Mouse (Mus musculus) A20 (cell line): ENCODE measurements at regions not wholly inside any gene's neighbourhood (a gene's known extent, or its start where the extent isn't known, plus 50 kb on each side); places are given as distances from the start of the nearest gene placed in this dataset.
"Not testable (repeated sequence)": the region's sequence is repeated elsewhere in the genome, so short reads cannot be mapped to it uniquely, and the experiment has no call there.

ENCODE experiments used
- DNase-seq: peaks from one replicate; pipeline ENCODE4 v3.0.0-alpha.2; 2011; ENCODE audit warnings: low read depth, low spot score

DNA sequence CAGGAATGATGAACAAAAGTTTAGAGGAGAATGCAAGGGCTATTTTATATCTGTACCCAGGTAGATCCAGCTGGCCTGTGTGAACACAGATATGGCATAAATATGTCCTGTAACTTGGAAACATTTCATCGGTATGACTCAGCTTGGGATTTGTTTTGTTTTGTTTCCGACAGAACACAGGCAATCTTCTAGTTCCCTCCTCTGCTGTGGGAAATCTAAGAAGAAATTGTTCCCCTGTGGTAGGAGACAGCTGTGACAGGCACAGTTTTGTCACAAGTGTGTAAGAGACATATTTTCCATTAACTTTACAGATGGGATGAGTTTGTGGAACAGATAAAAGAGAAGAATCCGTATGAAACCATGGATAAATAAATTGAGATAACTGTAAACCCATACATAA, 687.0 kb downstream of the Tpm3-rs7 start:
- no peak for DNase-seq

DNA sequence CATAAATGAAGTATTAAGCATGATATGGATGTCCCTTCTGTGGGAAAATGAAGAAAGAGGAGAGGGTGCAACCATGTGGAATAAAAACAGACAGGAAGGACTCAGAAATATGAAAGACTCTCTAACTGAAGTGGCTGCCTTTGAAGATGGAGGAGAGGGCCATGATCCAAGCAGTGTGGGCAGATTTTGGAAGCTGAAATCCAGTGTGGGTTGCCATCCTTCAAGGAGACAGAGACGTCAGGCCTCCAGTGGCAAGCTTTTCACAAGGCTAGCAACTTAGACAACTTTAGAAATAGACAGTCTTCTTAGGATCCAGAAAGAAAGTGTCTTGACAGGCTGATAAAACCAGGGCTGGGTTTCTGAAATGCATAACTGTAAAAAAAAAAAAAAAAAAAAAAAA, 688.0 kb downstream of the Tpm3-rs7 start:
- DNase-seq, result no peak

DNA sequence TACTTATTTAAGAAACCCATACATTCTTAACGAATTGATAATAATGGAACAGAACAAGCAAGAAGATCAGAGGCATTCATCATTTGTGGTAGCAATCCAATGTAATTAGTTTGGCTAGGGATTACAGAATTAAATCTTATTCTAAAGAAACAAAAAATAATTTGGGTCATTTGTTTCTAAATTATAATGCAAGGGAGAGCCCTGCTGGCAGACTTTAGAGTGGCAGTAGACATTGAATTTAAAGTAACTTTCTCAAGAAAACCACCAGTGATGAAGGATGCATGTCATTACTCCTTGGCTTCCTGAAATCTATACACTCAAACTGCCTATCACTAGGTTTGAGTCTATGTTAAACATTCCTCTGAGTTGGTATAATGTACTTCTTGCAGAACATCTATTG, 722.7 kb downstream of the Tpm3-rs7 start:
- DNase-seq, result no peak

DNA sequence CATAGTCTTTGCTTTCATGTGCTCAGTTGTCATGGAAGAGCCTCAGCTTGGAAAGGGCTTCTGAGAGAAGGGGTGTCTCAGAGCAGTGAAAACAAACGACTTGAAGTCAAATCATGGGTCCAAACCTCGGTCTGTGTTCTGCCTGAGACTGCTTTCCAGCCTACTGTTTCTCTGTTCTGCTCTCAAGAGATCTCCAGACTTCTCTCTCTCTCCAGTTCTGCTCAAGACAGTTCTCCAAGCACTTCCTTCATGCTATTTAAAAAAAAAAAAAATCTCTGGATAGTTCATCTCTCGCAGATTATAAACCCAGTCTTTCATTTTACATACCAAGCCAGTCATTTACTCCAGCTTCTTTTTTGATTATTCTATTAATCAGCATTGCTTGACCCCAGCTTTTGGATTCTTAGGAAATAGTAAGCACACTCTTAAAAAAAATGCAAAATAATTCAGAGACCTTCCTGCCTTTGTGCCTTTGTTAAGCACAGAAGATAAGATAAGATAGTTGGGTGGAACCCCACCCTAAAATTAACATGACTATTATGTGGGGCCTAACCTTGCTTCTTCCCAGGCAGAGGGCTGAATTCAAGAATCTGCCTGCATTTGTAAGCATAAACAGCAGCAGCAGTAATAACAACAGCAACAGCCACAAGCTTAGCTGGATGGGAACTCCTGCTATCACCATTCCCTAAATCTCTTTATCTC, 724.4 kb downstream of the Tpm3-rs7 start:
- DNase-seq, result no peak

DNA sequence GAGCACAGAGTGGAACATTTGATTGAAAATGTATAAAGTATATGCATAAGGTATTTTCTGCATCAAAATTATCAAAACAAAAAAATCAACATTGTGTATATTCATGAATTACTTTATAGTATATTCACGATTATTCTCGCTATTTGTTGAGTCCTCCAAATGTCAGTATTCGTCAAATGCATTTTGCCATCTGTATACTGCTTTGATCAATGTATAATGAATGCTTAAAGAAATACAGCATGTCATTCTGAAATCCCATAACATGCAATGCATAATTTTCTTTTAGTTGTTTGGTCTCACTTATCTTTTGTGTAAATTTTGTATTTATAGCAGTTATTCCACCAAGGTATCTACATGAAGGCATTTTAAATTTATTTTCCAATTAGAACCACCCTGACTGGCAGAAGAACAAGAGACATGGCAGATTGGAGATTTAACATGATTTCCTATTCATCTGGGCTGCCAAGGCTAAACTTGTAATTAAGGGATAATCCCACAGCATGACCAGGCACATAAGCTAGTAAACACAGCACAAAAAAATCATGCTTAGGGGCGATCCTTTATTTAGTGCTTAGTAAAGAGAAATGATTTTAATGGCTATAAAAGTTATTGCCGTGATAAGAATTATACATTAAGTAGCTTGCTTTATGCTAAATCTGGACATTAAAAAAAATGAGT, 739.3 kb downstream of the Tpm3-rs7 start:
- DNase-seq, result no peak

DNA sequence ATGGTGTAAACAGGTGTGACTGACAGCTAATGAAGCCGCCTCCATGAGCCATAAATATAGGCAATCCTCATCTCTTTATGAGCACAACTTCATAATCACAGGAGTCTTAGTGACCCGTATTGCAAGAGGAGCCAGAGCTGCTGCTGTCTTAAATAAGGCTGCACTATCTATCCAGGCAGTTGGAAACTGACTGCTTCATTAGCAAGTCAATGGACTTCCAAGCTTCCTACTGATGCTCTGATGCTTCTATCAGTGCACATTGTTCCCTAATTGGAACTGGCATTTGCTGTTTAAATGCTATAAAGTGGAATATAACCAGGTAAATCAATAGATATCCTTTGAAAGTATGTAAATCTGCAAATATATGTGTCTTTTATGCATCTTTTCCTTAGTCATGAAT, 746.9 kb downstream of the Tpm3-rs7 start:
- DNase-seq, result no peak

DNA sequence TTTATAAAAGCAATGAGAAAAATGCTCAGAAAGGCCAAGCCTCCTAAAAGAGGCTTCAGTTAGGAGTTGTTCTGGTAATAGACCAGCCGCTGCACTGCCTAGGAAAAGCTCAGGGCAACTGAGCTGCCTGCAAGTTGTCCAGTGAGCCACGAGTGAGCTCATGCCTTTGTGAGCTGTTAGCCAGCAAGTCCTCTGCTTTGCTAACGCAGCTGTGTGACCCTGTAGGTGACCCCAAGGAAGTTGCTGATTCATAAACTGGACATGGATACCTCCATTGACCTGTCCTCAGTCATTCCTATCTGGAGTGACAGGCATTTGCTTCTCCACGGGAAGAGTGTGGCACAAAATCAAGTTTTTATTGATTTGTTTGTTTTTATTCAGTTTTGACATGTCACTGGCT, 748.2 kb downstream of the Tpm3-rs7 start:
- DNase-seq, result no peak

DNA sequence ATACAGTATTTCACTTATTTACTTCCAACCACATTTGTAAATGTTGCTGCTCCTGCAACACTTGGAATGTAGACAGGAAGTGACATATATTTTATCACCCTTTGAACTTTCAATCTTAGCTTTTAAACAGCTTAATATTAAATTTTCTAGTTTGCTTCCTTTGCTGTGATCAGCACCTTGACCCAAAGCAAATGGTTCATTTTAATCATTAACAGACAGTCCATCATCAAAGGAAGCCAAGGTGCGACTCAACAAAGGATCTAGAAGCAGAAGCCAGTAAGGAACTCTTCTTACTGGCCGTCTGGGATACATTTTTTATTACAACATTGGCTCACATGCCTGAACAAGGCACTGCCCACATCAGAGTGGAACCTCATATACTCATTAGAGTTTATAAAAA, 758.8 kb downstream of the Tpm3-rs7 start:
- no peak for DNase-seq

DNA sequence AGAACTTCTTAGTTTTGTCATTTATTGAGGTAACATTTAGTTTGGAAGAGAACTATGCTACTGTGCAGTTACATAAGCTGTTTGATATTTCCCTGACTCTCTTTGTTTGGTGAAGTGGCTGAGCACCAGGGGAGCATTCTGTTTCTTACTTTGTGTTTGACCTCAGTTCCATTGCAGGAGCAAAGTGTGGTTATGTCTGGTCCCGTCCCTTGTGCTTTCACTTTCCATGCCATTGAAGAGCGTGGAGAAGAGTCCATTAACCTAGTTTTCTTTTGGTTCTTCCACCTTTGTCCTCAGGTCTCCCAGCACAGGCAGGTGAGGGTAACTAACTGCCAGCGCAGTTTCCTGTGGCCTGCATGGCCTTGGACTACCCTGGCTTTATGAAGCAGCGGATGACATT, 759.6 kb downstream of the Tpm3-rs7 start:
- peak; percentile 4 for DNase-seq

DNA sequence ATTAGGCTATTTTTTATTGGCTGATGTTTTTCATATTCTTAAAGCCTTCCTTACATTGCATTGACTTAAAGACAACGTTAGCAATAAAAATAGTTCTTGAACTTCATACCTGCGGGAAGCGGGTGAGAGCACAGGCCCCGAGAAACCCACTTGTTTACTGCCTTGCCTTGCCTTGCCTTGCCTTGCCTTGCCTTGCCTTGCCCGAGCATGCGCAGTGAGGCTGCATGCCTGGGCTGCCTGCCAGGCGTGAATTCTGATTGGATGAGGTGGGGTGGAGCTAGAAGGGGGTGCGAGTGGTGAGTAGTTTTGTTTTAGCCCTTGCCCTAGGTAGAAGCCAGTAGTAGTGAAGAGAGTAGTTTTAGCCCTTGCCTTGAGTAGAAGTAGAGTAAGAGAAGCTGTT, 792.4 kb downstream of the Tpm3-rs7 start:
- DNase-seq, result no peak

DNA sequence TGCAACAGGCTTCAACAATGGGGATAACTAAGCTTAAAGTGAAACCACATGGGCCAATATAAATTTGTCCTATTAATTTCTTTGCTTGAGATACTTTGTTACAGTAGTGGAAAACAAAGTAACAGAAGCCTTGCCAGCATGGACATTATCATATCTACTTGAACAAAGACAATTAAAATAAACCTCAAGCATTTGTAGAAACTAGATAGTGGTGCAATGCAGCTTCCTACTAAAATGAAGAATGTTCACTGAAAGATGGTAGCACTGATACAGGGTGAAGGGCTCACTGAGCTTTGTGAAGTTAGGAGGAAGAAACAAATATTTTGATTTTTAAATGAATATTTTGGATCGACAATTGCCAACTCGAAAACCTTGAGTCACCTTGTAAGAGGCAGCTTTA, 814.1 kb downstream of the Tpm3-rs7 start:
- no peak for DNase-seq

DNA sequence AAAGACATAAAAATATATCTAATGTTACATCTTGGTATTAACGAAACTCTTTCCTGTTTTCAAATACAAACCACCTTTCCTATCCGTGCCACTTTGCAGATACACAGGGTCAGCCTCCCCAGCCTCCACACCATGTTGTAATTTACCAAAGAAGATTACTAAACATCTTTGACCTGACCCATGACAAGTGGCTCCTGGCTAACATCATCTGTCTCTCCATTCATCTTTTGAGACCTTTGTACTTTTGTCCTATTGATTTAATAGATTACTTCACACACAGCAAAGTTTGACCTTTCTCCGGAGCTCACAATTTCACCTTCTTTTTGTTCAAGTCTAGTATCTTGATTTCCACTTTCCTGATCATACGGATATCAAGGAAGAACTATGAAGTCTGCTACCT, 851.6 kb downstream of the Tpm3-rs7 start:
- no peak for DNase-seq

DNA sequence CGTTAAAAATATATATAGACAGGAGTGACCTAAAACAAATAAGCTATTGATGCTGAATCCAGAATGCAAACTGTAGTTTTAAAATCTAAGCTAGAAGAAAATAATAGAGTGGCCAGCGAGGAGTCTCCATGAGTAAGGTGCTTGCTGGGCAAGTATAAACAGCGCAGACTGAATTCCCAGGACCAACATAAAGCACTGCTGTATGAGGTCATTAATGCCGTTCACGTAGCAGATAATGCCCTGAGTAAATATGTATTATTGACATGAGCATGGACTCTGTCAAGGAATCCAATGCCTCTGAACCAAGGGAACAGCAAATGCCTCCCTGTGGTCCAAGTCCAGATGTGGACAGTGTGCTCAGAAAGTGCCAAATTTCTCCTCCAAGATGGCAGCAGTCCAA, 876.4 kb upstream of the Gpc5 start:
- DNase-seq, result no peak

DNA sequence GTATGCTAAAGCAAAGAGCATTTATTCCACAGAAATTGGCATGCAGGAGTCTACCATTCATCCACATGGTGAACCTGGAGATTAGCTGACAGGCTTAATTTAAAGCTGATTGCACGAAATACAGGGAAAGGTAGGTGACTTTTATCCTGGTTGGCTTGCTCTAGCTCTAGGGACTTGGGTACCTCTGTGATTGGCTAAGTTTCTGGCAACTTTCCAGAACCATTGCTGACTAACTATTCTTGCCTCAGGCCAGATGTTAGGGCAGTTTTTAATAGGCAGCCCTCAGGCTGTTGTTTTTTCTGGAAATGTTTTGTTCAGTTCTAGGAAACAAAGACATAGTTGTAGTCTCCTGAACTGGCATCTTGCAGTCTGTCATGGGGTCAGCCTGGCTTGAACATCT, 871.1 kb upstream of the Gpc5 start:
- DNase-seq, result no peak

DNA sequence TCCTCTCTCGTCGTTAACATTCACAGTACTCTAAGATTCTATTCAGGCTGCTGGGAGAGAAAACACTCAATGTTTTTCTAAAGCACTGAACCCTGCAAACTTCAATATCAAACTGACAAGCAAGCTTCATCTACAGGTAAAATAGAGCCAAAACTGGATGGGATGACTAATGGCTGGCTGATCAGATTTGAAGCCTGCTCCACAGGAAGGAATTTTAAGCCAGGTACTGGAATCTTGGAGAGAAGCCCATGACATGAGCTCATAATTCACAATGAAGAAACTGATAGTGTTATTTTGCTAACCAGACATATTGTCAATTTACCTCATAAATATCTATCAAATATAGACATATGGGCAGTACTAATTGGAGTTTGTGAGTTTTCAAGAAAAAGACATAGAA, 861.3 kb upstream of the Gpc5 start:
- DNase-seq, result no peak

DNA sequence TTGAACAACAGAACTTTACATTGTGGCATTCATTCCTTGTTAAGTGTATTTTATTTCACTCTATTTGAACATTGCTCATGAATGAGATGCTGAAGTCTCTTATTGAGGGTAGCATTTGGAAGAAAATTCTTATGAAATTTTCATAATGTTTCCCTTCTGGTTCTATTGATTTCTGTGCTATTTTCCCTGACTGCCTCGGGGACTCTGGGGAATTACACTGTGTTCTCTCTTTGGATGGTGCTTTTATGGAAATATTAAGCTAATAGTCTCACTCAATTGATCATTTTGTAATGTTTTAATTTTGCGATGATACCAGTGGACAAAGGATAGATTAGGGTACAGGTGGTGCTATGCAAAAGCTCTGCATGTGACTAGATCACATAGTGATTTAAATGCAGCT, 837.0 kb upstream of the Gpc5 start:
- DNase-seq, result no peak

DNA sequence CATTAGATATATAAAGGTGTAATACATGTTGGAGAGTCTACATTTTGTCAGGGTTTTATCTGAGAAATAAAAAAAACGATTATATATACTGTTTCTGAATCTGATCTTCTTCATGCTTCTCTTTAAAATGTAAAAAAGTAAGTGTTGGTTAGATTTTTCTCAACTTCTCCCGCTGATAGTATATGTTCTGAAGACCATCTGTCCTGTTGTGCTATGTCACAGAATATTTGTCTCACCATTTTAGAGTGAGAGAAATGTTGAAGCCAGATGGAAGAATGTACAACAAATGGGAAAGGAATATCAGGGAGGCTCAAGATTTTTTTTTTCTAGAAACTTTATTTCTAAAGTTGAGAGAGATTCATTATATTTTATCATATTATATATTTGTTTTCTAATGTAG, 830.4 kb upstream of the Gpc5 start:
- no peak for DNase-seq

DNA sequence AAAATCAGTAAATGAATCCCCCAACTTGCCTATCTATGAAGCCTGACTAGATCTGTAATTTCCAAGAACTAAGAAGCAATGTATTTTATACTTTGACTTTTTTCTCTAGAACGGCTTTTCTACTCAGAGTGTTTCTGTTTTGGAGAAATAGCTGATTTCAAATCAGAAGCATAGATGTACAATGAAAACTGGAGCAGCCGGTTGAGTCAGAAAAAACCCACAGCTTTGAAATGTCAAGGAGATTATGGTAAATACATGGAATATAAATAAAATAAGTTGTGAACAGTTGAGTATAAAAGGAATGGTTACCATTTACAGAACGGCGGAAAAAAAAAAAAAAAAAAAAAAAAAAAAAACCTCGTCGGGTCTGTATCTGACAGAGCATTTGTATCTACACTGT, 791.4 kb upstream of the Gpc5 start:
- no peak for DNase-seq

DNA sequence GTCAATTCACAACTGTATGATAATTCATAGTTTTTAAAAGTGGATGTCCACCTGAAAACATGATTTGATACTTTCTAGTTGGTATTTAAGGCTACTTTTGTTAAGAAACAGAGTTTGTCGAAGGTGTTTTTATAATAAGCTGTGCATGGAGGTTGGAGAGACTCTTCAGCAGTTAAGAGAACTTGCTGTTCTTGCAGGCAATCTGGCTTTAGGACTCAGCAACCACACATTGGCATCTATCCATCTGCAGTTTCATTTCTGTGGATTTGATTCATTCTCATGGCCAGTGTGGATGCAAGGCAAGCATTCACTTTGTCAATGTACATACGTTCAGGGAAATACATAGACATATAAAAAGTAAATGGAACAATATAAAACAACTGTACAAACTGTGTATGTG, 784.5 kb upstream of the Gpc5 start:
- no peak for DNase-seq

DNA sequence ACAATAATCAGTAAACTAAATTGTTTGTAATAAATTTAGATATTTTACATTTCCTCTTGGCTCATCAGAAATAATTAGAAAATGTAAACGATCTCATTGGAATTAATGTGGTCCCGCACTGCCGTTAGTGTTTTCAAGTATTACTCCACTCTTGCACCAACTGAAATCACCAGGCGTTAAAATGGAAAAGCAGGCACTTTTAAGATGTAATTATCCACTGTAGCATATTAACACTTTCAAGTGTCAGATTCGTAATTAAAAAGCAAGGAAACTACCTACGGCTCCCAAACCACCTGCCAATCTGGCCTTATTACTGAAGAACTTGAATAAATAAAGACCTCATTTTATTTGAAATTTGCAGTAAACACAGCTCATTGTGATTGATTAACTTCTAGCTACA, 759.4 kb upstream of the Gpc5 start:
- no peak for DNase-seq

DNA sequence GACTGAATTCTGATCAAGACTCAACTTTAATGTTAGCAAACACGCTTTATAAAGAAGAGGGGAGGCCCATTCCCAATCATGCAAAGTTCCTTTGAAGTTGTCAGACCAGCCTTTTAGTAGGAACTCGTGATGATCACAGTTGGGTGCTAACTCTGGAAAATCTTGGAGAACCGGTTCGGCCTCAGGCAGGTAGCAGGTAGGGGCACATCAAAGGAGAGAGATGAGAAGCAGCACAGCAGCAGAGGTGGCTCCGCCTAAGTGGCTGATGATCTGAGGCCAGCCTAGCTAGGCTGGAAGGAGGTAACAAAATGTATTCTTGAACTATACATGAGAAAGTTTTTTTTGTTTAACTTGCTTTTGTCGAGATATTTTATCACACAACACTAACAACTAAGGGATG, 742.7 kb upstream of the Gpc5 start:
- DNase-seq, result no peak

DNA sequence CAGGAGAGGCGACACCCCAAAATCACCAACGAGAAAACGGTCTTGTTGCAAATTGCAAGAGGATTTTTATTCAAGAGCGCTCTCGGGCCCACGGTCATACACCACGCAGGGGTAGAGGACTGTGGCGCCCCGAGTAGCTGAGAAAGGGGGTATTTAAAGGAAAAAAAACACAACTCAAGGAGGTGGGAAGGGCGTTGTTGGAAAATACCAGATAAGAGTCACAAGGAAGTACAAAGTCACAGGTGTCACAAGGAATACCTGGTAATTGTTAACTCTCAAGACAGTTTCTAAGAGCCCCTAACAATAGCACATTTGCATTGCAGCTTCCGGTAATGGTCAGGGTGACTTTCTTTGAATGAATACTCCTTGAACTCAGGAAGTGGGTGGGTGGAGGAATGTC, 742.2 kb upstream of the Gpc5 start:
- DNase-seq, result not testable (repeated sequence)

DNA sequence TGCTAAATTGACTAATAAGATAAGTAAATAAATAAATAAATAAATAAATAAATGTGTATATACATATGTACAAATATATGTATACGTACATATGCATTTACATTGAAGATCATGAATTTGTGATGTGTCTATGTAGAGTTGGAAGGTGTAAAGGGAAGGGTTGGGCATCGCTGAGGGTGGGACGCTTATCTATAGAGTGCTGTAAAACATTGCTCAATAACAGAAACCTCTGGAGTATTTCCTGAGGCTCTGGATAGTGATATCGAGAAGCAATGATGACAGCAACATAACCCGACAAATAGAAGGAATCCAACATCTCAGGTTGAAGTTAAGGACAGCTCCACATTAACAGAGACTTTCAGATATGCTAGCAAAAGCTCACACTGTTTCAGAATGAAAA, 739.7 kb upstream of the Gpc5 start:
- no peak for DNase-seq

DNA sequence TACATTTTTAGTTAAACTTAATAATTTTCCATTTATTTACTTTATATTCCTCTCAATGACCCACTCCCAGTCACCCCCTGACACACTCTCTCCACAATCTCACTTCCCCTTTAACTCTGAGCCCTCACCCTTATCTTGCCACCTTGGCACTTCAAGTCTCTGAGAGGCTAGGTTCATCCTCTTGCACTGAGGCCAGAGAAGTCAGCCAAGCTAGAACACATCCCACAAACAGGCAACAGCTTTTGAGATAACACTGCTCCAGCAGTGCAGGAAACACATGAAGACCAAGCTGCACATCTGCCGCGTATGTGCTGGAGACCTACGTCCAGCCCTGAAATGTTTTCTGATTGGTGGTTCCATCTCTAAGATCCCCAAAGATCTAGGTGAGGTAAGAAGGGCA, 717.2 kb upstream of the Gpc5 start:
- DNase-seq, result peak; percentile 21
